Mouse (Mus musculus): Measurements from ENCODE around the gene Gm10226.

- TF ChIP-seq ZKSCAN1 (IDR thresholded peaks at IDR 0.05; ENCODE audit: low read depth, low read length) (no peak), ZMIZ1 (IDR thresholded peaks at IDR 0.05; ENCODE audit: low read depth, low read length) (no peak), CTCF (IDR thresholded peaks at IDR 0.05 in 2 of 3, conservative IDR thresholded peaks at IDR 0.05 in 1 of 3; ENCODE audit: control insufficient read depth in 1 of 3, insufficient read depth in 1 of 3, low read depth in 2 of 3, low read length in 3 of 3, poor library complexity in 1 of 3, severe bottlenecking in 1 of 3) (no peak), MAFK (IDR thresholded peaks at IDR 0.05; ENCODE audit: borderline replicate concordance, low read depth, low read length) (no peak), EP300 (IDR thresholded peaks at IDR 0.05; ENCODE audit: low read depth in 1 of 2, low read length in 2 of 2) (no peak), UBTF (IDR thresholded peaks at IDR 0.05; ENCODE audit: borderline replicate concordance, insufficient read depth, low read depth, low read length) (no peak), ZC3H11A (IDR thresholded peaks at IDR 0.05; ENCODE audit: low read depth, low read length) (no peak), ZNF384 (IDR thresholded peaks at IDR 0.05; ENCODE audit: low read depth, low read length) (no peak), NELFE (IDR thresholded peaks at IDR 0.05; ENCODE audit: low read depth, low read length) (no peak), POLR2A (IDR thresholded peaks at IDR 0.05; ENCODE audit: control insufficient read depth in 1 of 2, insufficient read depth in 1 of 2, low read depth in 1 of 2, low read length in 2 of 2, poor library complexity in 1 of 2) (no peak), SIN3A (IDR thresholded peaks at IDR 0.05; ENCODE audit: low read length) (no peak)
Observed at GRCm38 (mm10) chr17:21708401-21708800, 16.7 kb downstream of the Gm10226 start.

All from MEL (cell line).